Mouse (Mus musculus) lung, postnatal 10 days (tissue): ENCODE results near the gene Ankrd28.

Experiments
- DNase-seq: peaks from one replicate; pipeline ENCODE4 v3.0.0; 2021

Gene Ankrd28

GRCm38 (mm10) chr14:31709343-31709742 lies 121.1 kb downstream of the Ankrd28 start:
- no peak for DNase-seq

GRCm38 (mm10) chr14:31700376-31700775 lies 130.1 kb downstream of the Ankrd28 start:
- no peak for DNase-seq

- no peak for DNase-seq
Measured at GRCm38 (mm10) chr14:31697755-31698154, 132.7 kb downstream of the Ankrd28 start.

- no peak for DNase-seq
Measured at GRCm38 (mm10) chr14:31697346-31697745, 133.1 kb downstream of the Ankrd28 start.

GRCm38 (mm10) chr14:31696985-31697303 lies 133.5 kb downstream of the Ankrd28 start:
- no peak for DNase-seq

GRCm38 (mm10) chr14:31696206-31696984 lies 134.1 kb downstream of the Ankrd28 start:
- DNase-seq, result no peak

- no peak for DNase-seq
Measured at GRCm38 (mm10) chr14:31692536-31692935, 137.9 kb downstream of the Ankrd28 start.

- no peak for DNase-seq
Measured at GRCm38 (mm10) chr14:31686231-31686630, 144.2 kb downstream of the Ankrd28 start.

GRCm38 (mm10) chr14:31685680-31686079 lies 144.8 kb downstream of the Ankrd28 start:
- no peak for DNase-seq

GRCm38 (mm10) chr14:31684343-31685040 lies 146.0 kb downstream of the Ankrd28 start:
- no peak for DNase-seq

- DNase-seq, result no peak
Measured at GRCm38 (mm10) chr14:31683610-31684009, 146.8 kb downstream of the Ankrd28 start.

- no peak for DNase-seq
Measured at GRCm38 (mm10) chr14:31681931-31682555, 148.4 kb downstream of the Ankrd28 start.

- DNase-seq, result no peak
Measured at GRCm38 (mm10) chr14:31681291-31681690, 149.2 kb downstream of the Ankrd28 start.

- DNase-seq, result no peak
Measured at GRCm38 (mm10) chr14:31680656-31681055, 149.8 kb downstream of the Ankrd28 start.

GRCm38 (mm10) chr14:31671635-31672320 lies 158.7 kb downstream of the Ankrd28 start:
- no peak for DNase-seq

- DNase-seq, result peak; percentile 82
Measured at GRCm38 (mm10) chr14:31669642-31670490, 160.6 kb downstream of the Ankrd28 start.

GRCm38 (mm10) chr14:31669161-31669611 lies 161.3 kb downstream of the Ankrd28 start:
- peak; percentile 87 for DNase-seq

- DNase-seq, result no peak
Measured at GRCm38 (mm10) chr14:31668326-31668725, 162.1 kb downstream of the Ankrd28 start.

- no peak for DNase-seq
Measured at GRCm38 (mm10) chr14:31667741-31668140, 162.7 kb downstream of the Ankrd28 start.

GRCm38 (mm10) chr14:31666931-31667705 lies 163.3 kb downstream of the Ankrd28 start:
- no peak for DNase-seq

GRCm38 (mm10) chr14:31665566-31665940 lies 164.9 kb downstream of the Ankrd28 start:
- no peak for DNase-seq
